Mouse (Mus musculus) heart, postnatal 0 days (tissue): ENCODE measurements around the gene Actr1a.

ENCODE experiments used
- CTCF ChIP-seq: IDR thresholded peaks from 2 replicates; pipeline ENCODE4 v1.5.1; 2016; ENCODE audit warnings: antibody characterized with exemption, control low read depth, low read depth
- EP300 ChIP-seq: IDR thresholded peaks from 2 replicates; pipeline ENCODE4 v1.6.1; 2016; ENCODE audit warnings: antibody characterized with exemption, low read depth

GRCm38 (mm10) chr19:46369204-46369603 is 26.3 kb downstream of the Actr1a start:
- TF ChIP-seq CTCF (peak; percentile 69), EP300 (no peak)
